Mouse (Mus musculus): ENCODE measurements around the gene Gm813.

GRCm38 (mm10) chr16:58649979-58650378 is 33.2 kb upstream of the Gm813 start:
- TF ChIP-seq CTCF (IDR thresholded peaks at IDR 0.05; ENCODE audit: borderline replicate concordance, insufficient read depth, low read depth, low read length) (no peak), POLR2A (IDR thresholded peaks at IDR 0.05; ENCODE audit: borderline replicate concordance, insufficient read depth, low read length) (no peak)

All from cerebellum, adult 2 months (tissue).